ENCODE assay signal across 16 mouse cellular contexts in genomic region chr12:69838376-69838775, GRCm38 (mm10). TPM values are rescaled to one million over a fixed set of nuclear protein-coding genes. Genes with fewer than 3 reads are reported as not detected.
DNase-seq lines count a peak whose midpoint lies in the region; ATAC-seq and TF ChIP-seq lines count a peak whose summit lies in the region.
"Had no signal": no experiment of that assay in that cellular context is flagged by ENCODE, and none has a peak within 500 bp of the region (broad histone marks: within the 10 kb centered on the region; RNA-seq: fewer than 3 reads in every experiment).

No protein-coding gene starts in this region.

- DNase-seq in A20 (ENCODE audit: low read depth, low spot score): peak; percentile 23
- peak; percentile 61 for DNase-seq in CD4-positive, CD25-positive, alpha-beta regulatory T cell, adult 2 months (ENCODE audit: low read depth, low spot score)
- peak; percentile 30 for DNase-seq in thymus, adult 2 months
- no peak for DNase-seq in right cerebral cortex, postnatal 14 days
- DNase-seq in ovary, postnatal 10 days (ENCODE audit: low spot score): no peak
- no peak for DNase-seq in layer of hippocampus, postnatal 10 days (ENCODE audit: low spot score in 2 of 2)
- DNase-seq: adrenal gland, postnatal 36 days; cerebellum, postnatal 14 days; kidney, adult 18-20 months; kidney, postnatal 10 days; lung, postnatal 14 days; right cerebral cortex, postnatal 25 days had no signal

- no peak overlapping the region for H3K9ac ChIP-seq in intestine, embryonic 16.5 days (ENCODE audit: low read depth, low read length)
- H3K9ac ChIP-seq: heart, embryonic 12.5 days; hindbrain, embryonic 14.5 days had no signal

- H3K4me3 ChIP-seq in thymus, adult 2 months (ENCODE audit: control insufficient read depth, insufficient read depth, low read length): no peak overlapping the region
- H3K4me3 ChIP-seq in intestine, embryonic 16.5 days (ENCODE audit: low read length): no peak overlapping the region
- H3K4me3 ChIP-seq: heart, embryonic 12.5 days had no signal

- peaks cover 6% of the 10 kb centered on the region; the same call in 1 of the 2 replicates for H3K4me1 ChIP-seq in thymus, adult 2 months (replicated peaks; ENCODE audit: control insufficient read depth, insufficient read depth, low read length)
- no peaks in the 10 kb centered on the region for H3K4me1 ChIP-seq in intestine, embryonic 16.5 days (ENCODE audit: control insufficient read depth, insufficient read depth, low read length)

- no peak overlapping the region for H3K4me2 ChIP-seq in intestine, embryonic 16.5 days (ENCODE audit: low read depth, low read length)
- H3K4me2 ChIP-seq: heart, embryonic 12.5 days; hindbrain, embryonic 14.5 days had no signal

- H3K27ac ChIP-seq in thymus, adult 2 months (ENCODE audit: control insufficient read depth, insufficient read depth, low read length): no peak overlapping the region
- H3K27ac ChIP-seq in intestine, embryonic 16.5 days (ENCODE audit: low read length): no peak overlapping the region
- H3K27ac ChIP-seq: hindbrain, embryonic 14.5 days had no signal

- 39% methylated on average over 11 of the region's 11 CpGs for WGBS in thymus, adult 2 months
- 66% methylated on average over 11 of the region's 11 CpGs for WGBS in intestine, embryonic 16.5 days

- no peak for TF ChIP-seq CTCF in thymus, adult 2 months (IDR thresholded peaks at IDR 0.05; ENCODE audit: borderline replicate concordance, control insufficient read depth, extremely low read depth, insufficient read depth, low read length, poor library complexity)

- no peaks in the 10 kb centered on the region for H3K27me3 ChIP-seq in thymus, adult 2 months (ENCODE audit: control insufficient read depth, insufficient read depth, low read length)
- H3K27me3 ChIP-seq in intestine, embryonic 16.5 days (replicated peaks; ENCODE audit: control insufficient read depth, insufficient read depth, low read length): no peaks in the 10 kb centered on the region
- H3K27me3 ChIP-seq: heart, embryonic 12.5 days had no signal

- 0 out of 2 replicates have a peak, but pooled peaks have one; percentile 46 for ATAC-seq in granulocyte monocyte progenitor cell, adult 5-6 weeks (replicated peaks; ENCODE audit: poor library complexity, severe bottlenecking)
- ATAC-seq in intestine, embryonic 16.5 days: no peak

- peaks cover 5% of the 10 kb centered on the region; the same call in 1 of the 2 replicates for H3K36me3 ChIP-seq in thymus, adult 2 months (ENCODE audit: control insufficient read depth, insufficient read depth, low read length)
- H3K36me3 ChIP-seq in intestine, embryonic 16.5 days (ENCODE audit: control insufficient read depth, insufficient read depth, low read length): 0 out of 2 replicates have a peak, but pooled peaks cover 4% of the 10 kb centered on the region

- H3K9me3 ChIP-seq in intestine, embryonic 16.5 days (ENCODE audit: control insufficient read depth, low read length): no peaks in the 10 kb centered on the region
- H3K9me3 ChIP-seq: heart, embryonic 12.5 days had no signal

- no peak for TF ChIP-seq POLR2A in thymus, adult 2 months (IDR thresholded peaks at IDR 0.05; ENCODE audit: control insufficient read depth, extremely low read depth, insufficient read depth, low read length, poor library complexity)

RNA-seq across cellular contexts. Expression of gene Cdkl1, which starts 47.3 kb away (rescaled TPM):
- not detected in 2 replicates for total RNA-seq in granulocyte monocyte progenitor cell, adult 5-6 weeks (2014; fragmentation: Nextera tagmentation)
- not detected in 2 replicates for total RNA-seq in granulocyte monocyte progenitor cell, adult 5-6 weeks (2017)
- polyA plus RNA-seq in thymus, adult 2 months (2012; rRNA removed): 2.5 TPM in 2 replicates
- 1.5 and 2.2 TPM in 2 replicates for polyA plus RNA-seq in intestine, embryonic 16.5 days (2015; fragmentation: Nextera tagmentation; extraction: Ambion mirVana)
- 10 to 100 TPM; 25.1 to 27.9 TPM for total RNA-seq in layer of hippocampus, postnatal 10 days (2021)

RNA-seq across cellular contexts. Expression of gene Atl1, which starts 54.0 kb away (rescaled TPM):
- total RNA-seq in granulocyte monocyte progenitor cell, adult 5-6 weeks (2014; fragmentation: Nextera tagmentation): 0.11 TPM in 1 of 2 replicates, not detected in the other
- total RNA-seq in granulocyte monocyte progenitor cell, adult 5-6 weeks (2017): 1.4 and 4.5 TPM in 2 replicates
- polyA plus RNA-seq in thymus, adult 2 months (2012; rRNA removed): 0.75 and 0.91 TPM in 2 replicates
- polyA plus RNA-seq in intestine, embryonic 16.5 days (2015; fragmentation: Nextera tagmentation; extraction: Ambion mirVana): 5.1 and 5.4 TPM in 2 replicates
- 100 to 1,000 TPM; 200 to 201 TPM for total RNA-seq in layer of hippocampus, postnatal 10 days (2021)

RNA-seq across cellular contexts. Expression of gene Map4k5, which starts 54.6 kb away (rescaled TPM):
- total RNA-seq in granulocyte monocyte progenitor cell, adult 5-6 weeks (2014; fragmentation: Nextera tagmentation): 14.8 and 18.8 TPM in 2 replicates
- 16.4 and 24.1 TPM in 2 replicates for total RNA-seq in granulocyte monocyte progenitor cell, adult 5-6 weeks (2017)
- 11.3 and 17.1 TPM in 2 replicates for polyA plus RNA-seq in thymus, adult 2 months (2012; rRNA removed)
- polyA plus RNA-seq in intestine, embryonic 16.5 days (2015; fragmentation: Nextera tagmentation; extraction: Ambion mirVana): 14.2 and 17.0 TPM in 2 replicates
- 10 to 100 TPM; 46.1 to 47.5 TPM for total RNA-seq in layer of hippocampus, postnatal 10 days (2021)

Comparison
In these comparisons a context has a peak if more than half of its experiments do, and no peak if none do; other contexts are left out.
1. DNase-seq: peak in A20 (single experiment), CD4-positive, CD25-positive, alpha-beta regulatory T cell, adult 2 months (single experiment) and thymus, adult 2 months (single experiment); none in right cerebral cortex, postnatal 14 days (single experiment), ovary, postnatal 10 days (single experiment) and layer of hippocampus, postnatal 10 days (0 of 2).
2. RNA of gene Cdkl1, which starts 47.3 kb away (total RNA-seq): 25.1 to 27.9 TPM in layer of hippocampus, postnatal 10 days; not detected in granulocyte monocyte progenitor cell, adult 5-6 weeks; every median in the first group is over 10 times any median in the second.
3. RNA of gene Atl1, which starts 54.0 kb away (total RNA-seq): 200 to 201 TPM in layer of hippocampus, postnatal 10 days; 0.11 to 4.5 TPM in granulocyte monocyte progenitor cell, adult 5-6 weeks; every median in the first group is over 10 times any median in the second.